Comparison of ENCODE assay signal across 15 mouse cellular contexts in the genomic region with DNA sequence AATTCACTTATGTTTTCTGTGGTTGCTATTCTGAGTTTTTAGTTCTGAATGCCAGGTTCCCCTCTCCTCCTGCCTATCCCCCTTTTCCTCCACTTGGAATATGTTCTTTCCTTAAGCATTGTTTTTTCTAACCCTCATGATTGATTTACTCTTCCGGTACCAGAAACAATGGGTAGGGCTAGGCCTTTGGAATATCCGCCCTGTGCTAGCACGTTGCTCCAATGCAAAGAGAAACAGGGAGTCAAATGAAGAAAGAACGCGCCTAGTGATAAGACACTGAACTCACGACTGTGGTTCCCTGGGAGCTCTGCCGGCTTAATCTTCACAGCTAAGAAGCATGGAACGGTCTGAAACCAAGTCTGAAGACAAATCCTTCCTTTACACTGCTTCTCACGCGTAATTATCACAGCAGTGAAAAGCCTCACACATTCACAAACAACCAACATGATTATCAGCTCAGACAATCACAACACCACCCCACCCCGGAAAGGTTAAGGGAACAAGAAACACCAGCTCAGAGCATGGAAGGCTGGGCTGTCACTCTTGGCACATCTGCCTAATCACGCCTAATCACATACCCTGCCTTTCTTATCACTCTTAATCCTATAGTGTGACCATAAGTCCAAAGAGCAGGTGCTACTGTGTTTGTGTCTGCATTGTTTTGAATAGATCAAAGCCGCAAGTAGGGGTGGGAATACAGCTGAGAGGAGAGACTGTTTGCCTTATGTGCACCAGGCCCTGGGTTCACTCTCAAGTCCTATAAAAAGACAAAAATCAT.
DNase-seq lines count a peak whose midpoint lies in the region; ATAC-seq and TF ChIP-seq lines count a peak whose summit lies in the region.
"Had no signal": no experiment of that assay in that cellular context is flagged by ENCODE, and none has a peak within 500 bp of the region (broad histone marks: within the 10 kb centered on the region; RNA-seq: fewer than 3 reads in every experiment).

No protein-coding gene starts in this region.

- no peaks in the 10 kb centered on the region for H3K27me3 ChIP-seq in heart, embryonic 13.5 days (replicated peaks)
- no peaks in the 10 kb centered on the region for H3K27me3 ChIP-seq in lung, postnatal 0 days (replicated peaks; ENCODE audit: insufficient read depth, low read length)
- no peaks in the 10 kb centered on the region for H3K27me3 ChIP-seq in intestine, embryonic 15.5 days (replicated peaks)
- H3K27me3 ChIP-seq: embryonic facial prominence, embryonic 12.5 days; Patski had no signal

- H3K9me3 ChIP-seq in heart, embryonic 13.5 days, result peaks cover 8% of the 10 kb centered on the region
- H3K9me3 ChIP-seq in lung, postnatal 0 days (ENCODE audit: low read length), result no peaks in the 10 kb centered on the region
- H3K9me3 ChIP-seq in intestine, embryonic 15.5 days, result no peaks in the 10 kb centered on the region
- H3K9me3 ChIP-seq: embryonic facial prominence, embryonic 12.5 days had no signal

- no peak overlapping the region for H3K4me3 ChIP-seq in heart, embryonic 13.5 days
- no peak overlapping the region for H3K4me3 ChIP-seq in lung, postnatal 0 days (ENCODE audit: low read depth, low read length)
- no peak overlapping the region for H3K4me3 ChIP-seq in intestine, embryonic 15.5 days (replicated peaks)
- no peak overlapping the region for H3K4me3 ChIP-seq in olfactory bulb, adult 2 months (ENCODE audit: insufficient read depth, low read depth, low read length)
- H3K4me3 ChIP-seq in left cerebral cortex, adult 2 months, result no peak overlapping the region
- H3K4me3 ChIP-seq: embryonic facial prominence, embryonic 12.5 days had no signal

- intact Hi-C loops in left cerebral cortex, adult 2 months (cut with DNase I), result no loop called here

- 33% methylated on average over 13 of the region's 13 CpGs for WGBS in heart, embryonic 13.5 days
- 30% methylated on average over 13 of the region's 13 CpGs for WGBS in lung, postnatal 0 days
- 53% methylated on average over 13 of the region's 13 CpGs for WGBS in intestine, embryonic 15.5 days
- WGBS in olfactory bulb, adult 2 months, result 50% methylated on average over 13 of the region's 13 CpGs

- TF ChIP-seq CTCF in lung, postnatal 0 days (IDR thresholded peaks at IDR 0.05), result no peak
- no peak for TF ChIP-seq CTCF in olfactory bulb, adult 2 months (IDR thresholded peaks at IDR 0.05; ENCODE audit: insufficient read depth, low read depth, low read length)
- TF ChIP-seq CTCF in left cerebral cortex, adult 2 months (IDR thresholded peaks at IDR 0.05), result no peak

- H3K36me3 ChIP-seq in heart, embryonic 13.5 days, result no peaks in the 10 kb centered on the region
- no peaks in the 10 kb centered on the region for H3K36me3 ChIP-seq in lung, postnatal 0 days (ENCODE audit: insufficient read depth, low read length)
- no peaks in the 10 kb centered on the region for H3K36me3 ChIP-seq in intestine, embryonic 15.5 days
- H3K36me3 ChIP-seq: embryonic facial prominence, embryonic 12.5 days had no signal

- no peak overlapping the region for H3K4me2 ChIP-seq in heart, embryonic 13.5 days
- H3K4me2 ChIP-seq in lung, postnatal 0 days (replicated peaks; ENCODE audit: low read depth, low read length), result no peak overlapping the region
- no peak overlapping the region; the same call in 1 of the 2 replicates for H3K4me2 ChIP-seq in intestine, embryonic 15.5 days (replicated peaks)
- H3K4me2 ChIP-seq: embryonic facial prominence, embryonic 12.5 days had no signal

- peaks cover 48% of the 10 kb centered on the region for H3K4me1 ChIP-seq in heart, embryonic 13.5 days
- peaks cover 6% of the 10 kb centered on the region; the same call in 1 of the 2 replicates for H3K4me1 ChIP-seq in lung, postnatal 0 days (ENCODE audit: insufficient read depth, low read depth, low read length)
- peaks cover 7% of the 10 kb centered on the region; the same call in 1 of the 2 replicates for H3K4me1 ChIP-seq in intestine, embryonic 15.5 days (replicated peaks)
- H3K4me1 ChIP-seq in olfactory bulb, adult 2 months (ENCODE audit: control insufficient read depth, insufficient read depth, low read length), result peaks cover 5% of the 10 kb centered on the region

- H3K9ac ChIP-seq in heart, embryonic 13.5 days, result peak overlapping the region; percentile 53; the same call in 1 of the 2 replicates
- no peak overlapping the region for H3K9ac ChIP-seq in lung, postnatal 0 days (replicated peaks; ENCODE audit: low read depth)
- H3K9ac ChIP-seq in intestine, embryonic 15.5 days, result no peak overlapping the region
- H3K9ac ChIP-seq: embryonic facial prominence, embryonic 12.5 days; forebrain, postnatal 0 days had no signal

- no peak for TF ChIP-seq POLR2A in olfactory bulb, adult 2 months (IDR thresholded peaks at IDR 0.05; ENCODE audit: insufficient read depth, low read depth, low read length)

- no peak for DNase-seq in heart, postnatal 4 days
- peak; percentile 53 for DNase-seq in lung, postnatal 0 days (ENCODE audit: low spot score)
- DNase-seq in lung, postnatal 10 days, result no peak
- DNase-seq in left cerebral cortex, adult 2 months (ENCODE audit: extremely low spot score in 1 of 2, low spot score in 2 of 2), result no peak
- DNase-seq: cerebellum, postnatal 14 days; forebrain, postnatal 0 days; gastrocnemius, postnatal 36 days; spleen, adult 18-20 months; thymus, adult 18-20 months had no signal

- peak overlapping the region; percentile 58 for H3K27ac ChIP-seq in heart, embryonic 13.5 days (replicated peaks)
- peak overlapping the region; percentile 22 for H3K27ac ChIP-seq in lung, postnatal 0 days (ENCODE audit: low read length)
- peak overlapping the region; percentile 72 for H3K27ac ChIP-seq in intestine, embryonic 15.5 days
- H3K27ac ChIP-seq in olfactory bulb, adult 2 months (ENCODE audit: insufficient read depth, low read depth, low read length), result peak overlapping the region; percentile 17; the same call in 1 of the 2 replicates
- H3K27ac ChIP-seq in left cerebral cortex, adult 2 months, result no peak overlapping the region
- H3K27ac ChIP-seq: embryonic facial prominence, embryonic 12.5 days had no signal

- no peak for ATAC-seq in heart, embryonic 13.5 days (ENCODE audit: extremely low read depth, insufficient number of reproducible peaks, low FRiP score, low TSS enrichment)
- ATAC-seq in lung, postnatal 0 days, result peak; percentile 82
- peak; percentile 82 for ATAC-seq in intestine, embryonic 15.5 days
- ATAC-seq: forebrain, postnatal 0 days; hindbrain, embryonic 16.5 days; Patski had no signal

- peak; percentile 72 for TF ChIP-seq EP300 in lung, postnatal 0 days (IDR thresholded peaks at IDR 0.05)
